Comparison of ENCODE assay signal across 8 mouse cellular contexts in the genomic region with DNA sequence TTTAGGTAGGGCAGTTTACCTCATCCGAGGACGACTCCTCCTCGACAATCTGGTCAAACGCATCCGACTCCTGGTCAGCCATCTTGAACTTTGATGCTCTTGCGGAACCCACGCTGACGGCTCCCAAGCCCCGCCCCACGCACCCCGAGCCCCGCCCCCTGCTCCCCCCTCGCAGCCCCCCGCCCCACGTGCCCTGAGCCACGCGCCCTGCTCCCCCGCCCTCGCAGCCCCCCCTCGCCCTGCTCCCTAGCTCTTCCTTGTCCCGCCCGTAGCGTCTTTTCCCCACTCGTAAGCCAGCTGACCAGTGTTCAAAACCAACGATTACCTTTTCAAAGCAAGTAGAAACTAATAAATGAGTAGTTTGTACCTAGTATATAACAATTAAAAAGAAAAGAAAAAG. TPM values are rescaled to one million over a fixed set of nuclear protein-coding genes. Genes with fewer than 3 reads are reported as not detected.
DNase-seq lines count a peak whose midpoint lies in the region; ATAC-seq and TF ChIP-seq lines count a peak whose summit lies in the region.

Taf9b (minus strand) TSS at position 101 of the 400 bp plus-strand sequence.

- H3K4me1 ChIP-seq in cerebellum, adult 2 months (ENCODE audit: control insufficient read depth, insufficient read depth, low read length) = no peaks in the 10 kb centered on the region
- no peaks in the 10 kb centered on the region for H3K4me1 ChIP-seq in neural tube, embryonic 12.5 days

- H3K27ac ChIP-seq in cerebellum, adult 2 months (ENCODE audit: insufficient read depth, low read length) = peak within 1 kb of the TSS; percentile 85; the same call in 1 of the 2 replicates
- no peak within 1 kb of the TSS for H3K27ac ChIP-seq in neural tube, embryonic 12.5 days

- peak within 1 kb of the TSS; percentile 97 for H3K4me3 ChIP-seq in cerebellum, adult 2 months (replicated peaks; ENCODE audit: insufficient read depth, low read depth, low read length)
- no peak within 1 kb of the TSS; the same call in 1 of the 2 replicates for H3K4me3 ChIP-seq in neural tube, embryonic 12.5 days

- TF ChIP-seq CTCF in cerebellum, adult 2 months (IDR thresholded peaks at IDR 0.05; ENCODE audit: borderline replicate concordance, insufficient read depth, low read depth, low read length) = no peak

- WGBS in cerebellum, adult 2 months = 90% methylated on average over 23 of the region's 25 CpGs
- 92% methylated on average over 25 of the region's 25 CpGs for WGBS in neural tube, embryonic 12.5 days

- H3K9me3 ChIP-seq in neural tube, embryonic 12.5 days = no peaks in the 10 kb centered on the region

- TF ChIP-seq POLR2A in cerebellum, adult 2 months (IDR thresholded peaks at IDR 0.05; ENCODE audit: borderline replicate concordance, insufficient read depth, low read length) = no peak

- peak within 1 kb of the TSS; percentile 56 for H3K4me2 ChIP-seq in neural tube, embryonic 12.5 days (replicated peaks)

- H3K27me3 ChIP-seq in cerebellum, adult 2 months (ENCODE audit: control insufficient read depth, insufficient read depth, low read length) = no peaks in the 10 kb centered on the region
- no peaks in the 10 kb centered on the region for H3K27me3 ChIP-seq in neural tube, embryonic 12.5 days (replicated peaks)

- no peak for ATAC-seq in neural tube, embryonic 12.5 days (ENCODE audit: low FRiP score, low read depth)

- H3K9ac ChIP-seq in neural tube, embryonic 12.5 days = no peak within 1 kb of the TSS

- DNase-seq in cerebellum, adult 2 months = no peak
- DNase-seq in cerebellum, adult 8-10 months = no peak
- no peak for DNase-seq in urinary bladder, adult 2 months (ENCODE audit: low spot score)
- no peak for DNase-seq in urinary bladder, postnatal 36 days (ENCODE audit: low spot score in 2 of 2)
- DNase-seq in left cerebral cortex, adult 8-10 months (ENCODE audit: low spot score in 2 of 2) = no peak
- DNase-seq in spleen, adult 12 weeks (ENCODE audit: low spot score) = no peak
- DNase-seq in thymus, postnatal 4 days = no peak

- no peaks in the 10 kb centered on the region for H3K36me3 ChIP-seq in neural tube, embryonic 12.5 days

RNA-seq across cellular contexts. Expression of gene Taf9b, which starts in this region (rescaled TPM):
- 24.5 and 25.0 TPM in 2 replicates for polyA plus RNA-seq in cerebellum, adult 2 months (2012; rRNA removed)
- 18.8 and 20.2 TPM in 2 replicates for polyA plus RNA-seq in urinary bladder, adult 2 months (2012; rRNA removed)
- total RNA-seq in left cerebral cortex, adult 8-10 months (2022) = 10 to 100 TPM; 24.4 to 27.2 (median 26.2) TPM
- 12.0 and 13.2 TPM in 2 replicates for polyA plus RNA-seq in neural tube, embryonic 12.5 days (2016; fragmentation: Nextera tagmentation; extraction: Ambion mirVana)
